Mouse (Mus musculus): ENCODE data around the gene Zfp938. TPM values are rescaled to one million over a fixed set of nuclear protein-coding genes. Genes with fewer than 3 reads are reported as not detected.

Zfp938 gene
- total and polyA plus RNA-seq, 3 experiments = 5.6 to 18.6 (median 8.3) TPM

GRCm38 (mm10) chr10:82257331-82257730, 16.3 kb upstream of the Zfp938 start:
- Histone ChIP-seq H3K9me3 (replicated peaks; ENCODE audit: low read length) (no peaks in the 10 kb centered on the region), H3K79me2 (replicated peaks; ENCODE audit: control insufficient read depth, extremely low read depth, insufficient read depth, poor library complexity, severe bottlenecking) (no peaks in the 10 kb centered on the region), H3K36me3 (replicated peaks in 1 of 2; ENCODE audit: control insufficient read depth in 1 of 2, insufficient read depth in 1 of 2, low read length in 1 of 2) (no peaks in the 10 kb centered on the region), H3K4me3 (replicated peaks in 1 of 3; ENCODE audit: low read depth in 2 of 3, low read length in 2 of 3, poor library complexity in 1 of 3) (no peak overlapping the region), H3K9ac (ENCODE audit: insufficient read depth, low read depth) (no peak overlapping the region), H3K4me2 (ENCODE audit: insufficient read depth, low read depth, poor library complexity, severe bottlenecking) (no peak overlapping the region), H3K27ac (ENCODE audit: insufficient read depth, low read depth) (no peak overlapping the region), H3K27me3 (replicated peaks) (no peaks in the 10 kb centered on the region), H3K4me1 (ENCODE audit: control insufficient read depth in 1 of 2, insufficient read depth in 2 of 2) (no peaks in the 10 kb centered on the region)
- no peak for DNase-seq (ENCODE audit: extremely low read depth)
- in situ Hi-C loops (cut with MboI; ENCODE audit: low pct_ligation_motif_present, low pct_unique_long_range_greater_than_20kb, low sequenced_read_pairs) = no loop called here
- TF ChIP-seq SMC3 (IDR thresholded peaks at IDR 0.05; ENCODE audit: low read depth, low read length) (no peak), ZNF384 (IDR thresholded peaks at IDR 0.05; ENCODE audit: low read depth, low read length) (no peak), ZMIZ1 (IDR thresholded peaks at IDR 0.05; ENCODE audit: low read depth, low read length) (no peak), GABPA (IDR thresholded peaks at IDR 0.05; ENCODE audit: insufficient replicate concordance, low read depth, low read length) (no peak), MXI1 (IDR thresholded peaks at IDR 0.05; ENCODE audit: low read depth, low read length) (no peak), ZKSCAN1 (IDR thresholded peaks at IDR 0.05; ENCODE audit: borderline replicate concordance, low read depth, low read length) (no peak), USF2 (conservative IDR thresholded peaks at IDR 0.05; ENCODE audit: low read depth, low read length) (no peak), BHLHE40 (IDR thresholded peaks at IDR 0.05; ENCODE audit: low read depth, low read length) (no peak), MEF2A (IDR thresholded peaks at IDR 0.05; ENCODE audit: borderline replicate concordance, low read depth, low read length) (no peak), ZC3H11A (IDR thresholded peaks at IDR 0.05; ENCODE audit: low read depth, low read length) (no peak), HCFC1 (IDR thresholded peaks at IDR 0.05; ENCODE audit: low read depth, low read length) (no peak), TCF12 (IDR thresholded peaks at IDR 0.05; ENCODE audit: low read depth, low read length) (no peak)
- dilution Hi-C loops (cut with MboI; ENCODE audit: extremely low pct_ligation_motif_present, extremely low pct_unique_long_range_greater_than_20kb, low sequenced_read_pairs) = no loop called here

- peaks cover 11% of the 10 kb centered on the region for H3K27me3 ChIP-seq (replicated peaks)
- peaks cover 7% of the 10 kb centered on the region for H3K79me2 ChIP-seq (replicated peaks; ENCODE audit: control insufficient read depth, extremely low read depth, insufficient read depth, poor library complexity, severe bottlenecking)
- H3K9me3 ChIP-seq (replicated peaks; ENCODE audit: low read length) = no peaks in the 10 kb centered on the region
- dilution Hi-C loops (cut with MboI; ENCODE audit: extremely low pct_ligation_motif_present, extremely low pct_unique_long_range_greater_than_20kb, low sequenced_read_pairs) = no loop called here
- no peak overlapping the region for H3K9ac ChIP-seq (ENCODE audit: insufficient read depth, low read depth)
- H3K4me2 ChIP-seq (ENCODE audit: insufficient read depth, low read depth, poor library complexity, severe bottlenecking) = no peak overlapping the region
- no peaks in the 10 kb centered on the region for H3K36me3 ChIP-seq (replicated peaks in 1 of 2; ENCODE audit: control insufficient read depth in 1 of 2, insufficient read depth in 1 of 2, low read length in 1 of 2)
- TF ChIP-seq MAZ (IDR thresholded peaks at IDR 0.05; ENCODE audit: low read depth, low read length) = no peak
- no peak for TF ChIP-seq MEF2A (IDR thresholded peaks at IDR 0.05; ENCODE audit: borderline replicate concordance, low read depth, low read length)
- TF ChIP-seq POLR2AphosphoS2 (IDR thresholded peaks at IDR 0.05; ENCODE audit: low read depth, low read length) = no peak
- no peak for TF ChIP-seq MAFK (IDR thresholded peaks at IDR 0.05; ENCODE audit: insufficient replicate concordance, low read length)
- no peak for TF ChIP-seq MAX (IDR thresholded peaks at IDR 0.05; ENCODE audit: low read length)
- no peak overlapping the region for H3K4me3 ChIP-seq (replicated peaks in 1 of 3; ENCODE audit: low read depth in 2 of 3, low read length in 2 of 3, poor library complexity in 1 of 3)
- in situ Hi-C loops (cut with MboI; ENCODE audit: low pct_ligation_motif_present, low pct_unique_long_range_greater_than_20kb, low sequenced_read_pairs) = no loop called here
- no peak for DNase-seq (ENCODE audit: extremely low read depth)
- no peak overlapping the region for H3K27ac ChIP-seq (ENCODE audit: insufficient read depth, low read depth)
- H3K4me1 ChIP-seq (ENCODE audit: control insufficient read depth in 1 of 2, insufficient read depth in 2 of 2) = peaks cover 3 to 8% of the 10 kb centered on the region in 2 experiments; a peak in 3 of 4 replicates
These were observed 3.9 kb upstream of the Zfp938 start for GRCm38 (mm10) chr10:82245021-82245420.

Measured in CH12.LX (cell line).